Mouse (Mus musculus): ENCODE measurements around the gene Wdr62.

- TF ChIP-seq POLR2A (IDR thresholded peaks at IDR 0.05; ENCODE audit: insufficient read depth, low read depth, low read length) (no peak), EP300 (IDR thresholded peaks at IDR 0.05; ENCODE audit: insufficient read depth, low read depth, low read length) (no peak)
Measured at GRCm38 (mm10) chr7:30216723-30217151, 63.5 kb downstream of the Wdr62 start.
